28 mouse cellular contexts compared by ENCODE assay signal in the genomic region with DNA sequence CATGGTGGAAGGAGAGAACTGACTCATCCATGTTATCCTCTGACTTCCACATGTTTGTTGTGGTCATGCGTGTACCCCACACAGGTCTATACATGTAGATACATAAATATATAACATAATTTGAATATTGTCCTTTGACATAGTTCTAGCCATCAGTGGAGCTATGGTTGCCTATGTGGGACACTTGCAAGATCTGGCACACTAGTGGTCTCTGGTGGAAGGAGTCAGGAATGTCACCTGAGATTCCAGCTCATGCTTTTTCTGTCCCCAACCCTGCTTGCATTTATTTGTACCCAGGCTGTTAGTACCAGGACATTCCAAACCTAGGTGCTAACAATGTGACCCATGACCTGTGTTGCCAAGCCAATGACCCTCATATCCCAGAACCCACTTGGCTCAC. TPM values are rescaled to one million over a fixed set of nuclear protein-coding genes. Genes with fewer than 3 reads are reported as not detected.
A peak's percentile ranks its signal among the peaks of the same experiment; 100 is the strongest.
DNase-seq lines count a peak whose midpoint lies in the region; ATAC-seq and TF ChIP-seq lines count a peak whose summit lies in the region.
"Had no signal": no experiment of that assay in that cellular context is flagged by ENCODE, and none has a peak within 500 bp of the region (broad histone marks: within the 10 kb centered on the region; RNA-seq: fewer than 3 reads in every experiment).

No protein-coding gene starts in this region.

- whole genome bisulfite sequencing in forebrain, embryonic 13.5 days: 89% methylated on average over 1 of the region's 1 CpGs
- WGBS in forebrain, embryonic 14.5 days: 97% methylated on average over 1 of the region's 1 CpGs
- WGBS in neural tube, embryonic 15.5 days: 97% methylated on average over 1 of the region's 1 CpGs

- H3K36me3 ChIP-seq in forebrain, embryonic 13.5 days (ENCODE audit: poor library complexity, severe bottlenecking): no peaks in the 10 kb centered on the region
- no peaks in the 10 kb centered on the region for H3K36me3 ChIP-seq in forebrain, embryonic 14.5 days (ENCODE audit: control insufficient read depth, insufficient read depth, low read length)
- H3K36me3 ChIP-seq in CH12.LX (replicated peaks in 1 of 2; ENCODE audit: control insufficient read depth in 1 of 2, insufficient read depth in 1 of 2, low read length in 1 of 2): no peaks in the 10 kb centered on the region
- H3K36me3 ChIP-seq in neural tube, embryonic 15.5 days: no peaks in the 10 kb centered on the region
- H3K36me3 ChIP-seq: heart, embryonic 12.5 days; limb, embryonic 12.5 days; midbrain, embryonic 10.5 days; stomach, embryonic 15.5 days had no signal

- TF ChIP-seq POLR2A in CH12.LX (IDR thresholded peaks at IDR 0.05; ENCODE audit: low read depth, low read length): no peak

- 0 out of 2 replicates have a peak, but pooled peaks have one; percentile 16 for ATAC-seq in forebrain, embryonic 13.5 days
- ATAC-seq in forebrain, embryonic 14.5 days: no peak
- ATAC-seq in neural tube, embryonic 15.5 days (ENCODE audit: low FRiP score): no peak
- ATAC-seq: inflammation-experienced regulatory T-cells, adult 6 months had no signal

- TF ChIP-seq RAD21 in CH12.LX (IDR thresholded peaks at IDR 0.05; ENCODE audit: low read depth, low read length): peak; percentile 59

- in situ Hi-C loops in CH12.LX (cut with MboI; ENCODE audit: low pct_ligation_motif_present, low pct_unique_long_range_greater_than_20kb, low sequenced_read_pairs): loop anchor here (25.0 kb wide), 1 partner anchor 337 kb away; no protein-coding TSS in a partner anchor

- no peak overlapping the region for H3K4me3 ChIP-seq in forebrain, embryonic 13.5 days
- H3K4me3 ChIP-seq in forebrain, embryonic 14.5 days (ENCODE audit: low read depth, low read length): no peak overlapping the region
- H3K4me3 ChIP-seq in layer of hippocampus, adult 2 months: no peak overlapping the region
- no peak overlapping the region for H3K4me3 ChIP-seq in CH12.LX (replicated peaks in 1 of 3; ENCODE audit: low read depth in 2 of 3, low read length in 2 of 3, poor library complexity in 1 of 3)
- no peak overlapping the region for H3K4me3 ChIP-seq in neural tube, embryonic 15.5 days (replicated peaks)
- H3K4me3 ChIP-seq: heart, adult 2 months; heart, embryonic 12.5 days; limb, embryonic 12.5 days; midbrain, embryonic 10.5 days; stomach, embryonic 15.5 days had no signal

- H3K9me3 ChIP-seq in forebrain, embryonic 13.5 days (replicated peaks): no peaks in the 10 kb centered on the region
- no peaks in the 10 kb centered on the region for H3K9me3 ChIP-seq in forebrain, embryonic 14.5 days (replicated peaks; ENCODE audit: control insufficient read depth, low read length)
- H3K9me3 ChIP-seq in CH12.LX (replicated peaks; ENCODE audit: low read length): no peaks in the 10 kb centered on the region
- H3K9me3 ChIP-seq in neural tube, embryonic 15.5 days (replicated peaks): no peaks in the 10 kb centered on the region
- H3K9me3 ChIP-seq: heart, embryonic 12.5 days; midbrain, embryonic 10.5 days; stomach, embryonic 15.5 days had no signal

- no peak overlapping the region for H3K4me2 ChIP-seq in forebrain, embryonic 13.5 days
- no peak overlapping the region for H3K4me2 ChIP-seq in forebrain, embryonic 14.5 days (ENCODE audit: low read length)
- H3K4me2 ChIP-seq in CH12.LX (ENCODE audit: insufficient read depth, low read depth, poor library complexity, severe bottlenecking): no peak overlapping the region
- H3K4me2 ChIP-seq in neural tube, embryonic 15.5 days: no peak overlapping the region
- H3K4me2 ChIP-seq: heart, embryonic 12.5 days; hindbrain, embryonic 14.5 days; limb, embryonic 12.5 days; stomach, embryonic 15.5 days had no signal

- peaks cover 11% of the 10 kb centered on the region for H3K4me1 ChIP-seq in forebrain, embryonic 13.5 days
- H3K4me1 ChIP-seq in forebrain, embryonic 14.5 days (ENCODE audit: control insufficient read depth, insufficient read depth, low read length): no peaks in the 10 kb centered on the region
- H3K4me1 ChIP-seq in CH12.LX (ENCODE audit: control insufficient read depth in 1 of 2, insufficient read depth in 2 of 2): peaks cover 0 to 2% of the 10 kb centered on the region in 2 experiments; a peak in 1 of 4 replicates
- peaks cover 10% of the 10 kb centered on the region for H3K4me1 ChIP-seq in neural tube, embryonic 15.5 days
- H3K4me1 ChIP-seq: heart, embryonic 12.5 days; limb, embryonic 12.5 days; stomach, embryonic 15.5 days had no signal

- no peak overlapping the region for H3K9ac ChIP-seq in forebrain, embryonic 13.5 days
- no peak overlapping the region for H3K9ac ChIP-seq in forebrain, embryonic 14.5 days (ENCODE audit: low read length)
- no peak overlapping the region for H3K9ac ChIP-seq in CH12.LX (ENCODE audit: insufficient read depth, low read depth)
- H3K9ac ChIP-seq in neural tube, embryonic 15.5 days (replicated peaks): no peak overlapping the region
- H3K9ac ChIP-seq: heart, embryonic 12.5 days; hindbrain, embryonic 14.5 days; limb, embryonic 12.5 days; stomach, embryonic 15.5 days had no signal

- dilution Hi-C loops in CH12.LX (cut with MboI; ENCODE audit: extremely low pct_ligation_motif_present, extremely low pct_unique_long_range_greater_than_20kb, low sequenced_read_pairs): no loop called here

- no peaks in the 10 kb centered on the region for H3K27me3 ChIP-seq in forebrain, embryonic 13.5 days
- H3K27me3 ChIP-seq in forebrain, embryonic 14.5 days (replicated peaks; ENCODE audit: control insufficient read depth, insufficient read depth, low read length): no peaks in the 10 kb centered on the region
- H3K27me3 ChIP-seq in CH12.LX (replicated peaks): no peaks in the 10 kb centered on the region
- 0 out of 2 replicates have a peak, but pooled peaks cover 3% of the 10 kb centered on the region for H3K27me3 ChIP-seq in neural tube, embryonic 15.5 days (replicated peaks)
- H3K27me3 ChIP-seq: heart, embryonic 12.5 days; limb, embryonic 12.5 days; stomach, embryonic 15.5 days had no signal

- no peak overlapping the region for H3K27ac ChIP-seq in forebrain, embryonic 13.5 days
- H3K27ac ChIP-seq in forebrain, embryonic 14.5 days (ENCODE audit: low read depth, low read length): no peak overlapping the region
- H3K27ac ChIP-seq in layer of hippocampus, adult 2 months: no peak overlapping the region
- no peak overlapping the region for H3K27ac ChIP-seq in CH12.LX (ENCODE audit: insufficient read depth, low read depth)
- H3K27ac ChIP-seq in neural tube, embryonic 15.5 days (replicated peaks): no peak overlapping the region
- H3K27ac ChIP-seq: heart, adult 2 months; hindbrain, embryonic 14.5 days; limb, embryonic 12.5 days; midbrain, embryonic 10.5 days; stomach, embryonic 15.5 days had no signal

- no peak for DNase-seq in forebrain, embryonic 14.5 days (ENCODE audit: low spot score)
- DNase-seq in layer of hippocampus, adult 2 months (ENCODE audit: low spot score in 2 of 2): no peak
- DNase-seq in layer of hippocampus, adult 8-10 months (ENCODE audit: low spot score in 2 of 2): no peak
- DNase-seq in CH12.LX (ENCODE audit: extremely low read depth) (peak; percentile 31), ZHBTc4 (ENCODE audit: low read depth, low spot score) (peak; percentile 22)
- DNase-seq: adrenal gland, postnatal 14 days; cerebellum, adult 11 months; cerebellum, adult 9-10 months; cerebellum, postnatal 36 days; heart, adult 2 months; heart, postnatal 4 days; kidney, adult 2 months; kidney, postnatal 10 days; retina, postnatal 1 day; right cerebral cortex, postnatal 14 days; thymus, postnatal 14 days had no signal

- peak; percentile 23; the same call in 1 of the 2 replicates for TF ChIP-seq CTCF in layer of hippocampus, adult 2 months (conservative IDR thresholded peaks at IDR 0.05)
- TF ChIP-seq CTCF in CH12.LX (conservative IDR thresholded peaks at IDR 0.05 in 1 of 2, IDR thresholded peaks at IDR 0.05 in 1 of 2; ENCODE audit: low read depth in 2 of 2, low read length in 2 of 2): peak in 1 of 2 experiments; percentile 65; a peak in 2 of 4 replicates

- no peaks in the 10 kb centered on the region for H3K79me2 ChIP-seq in CH12.LX (replicated peaks; ENCODE audit: control insufficient read depth, extremely low read depth, insufficient read depth, poor library complexity, severe bottlenecking)

- no peak for TF ChIP-seq EP300 in CH12.LX (IDR thresholded peaks at IDR 0.05; ENCODE audit: low read length)

TF ChIP-seq in CH12.LX, 34 proteins besides CTCF, POLR2A, EP300 and RAD21:
- TF ChIP-seq JUN (IDR thresholded peaks at IDR 0.05; ENCODE audit: insufficient read depth, low read depth, low read length) (no peak), SMC3 (IDR thresholded peaks at IDR 0.05; ENCODE audit: low read depth, low read length) (peak; percentile 67), ZMIZ1 (IDR thresholded peaks at IDR 0.05; ENCODE audit: low read depth, low read length) (no peak)

RNA-seq across cellular contexts. Expression of a gene that starts 38.3 kb away (rescaled TPM):
- 1.3 and 2.9 TPM in 2 replicates for polyA plus RNA-seq in forebrain, embryonic 13.5 days (2015; fragmentation: Nextera tagmentation; extraction: Ambion mirVana)
- polyA plus RNA-seq in forebrain, embryonic 14.5 days (2014; fragmentation: Nextera tagmentation; extraction: Ambion mirVana): 2.8 and 4.9 TPM in 2 replicates
- under 1 TPM; 0.52 to 0.61 TPM for total RNA-seq in layer of hippocampus, adult 2 months (2021)
- total RNA-seq in layer of hippocampus, adult 8-10 months (2022): 1 to 10 TPM in 2 of 4 experiments, under 1 TPM in 2; 0.37 to 1.2 (median 1.0) TPM
- not detected in 2 replicates for total RNA-seq in CH12.LX (2012; rRNA removed)
- total RNA-seq in CH12.LX (2014; rRNA removed): not detected in 2 replicates
- polyA plus RNA-seq in CH12.LX (2012; ENCODE audit: insufficient read length, low read depth): 0.09 TPM in 1 of 2 replicates, not detected in the other
- 5.0 and 5.5 TPM in 2 replicates for polyA plus RNA-seq in neural tube, embryonic 15.5 days (2015; fragmentation: Nextera tagmentation; extraction: Ambion mirVana)
- total RNA-seq: adrenal gland, postnatal 14 days; gastrocnemius, adult 8-10 months; liver, adult 2 months; monocyte, adult 5-6 weeks had no signal
- polyA plus RNA-seq: liver, adult 2 months; liver, embryonic 16.5 days had no signal

RNA-seq across cellular contexts. Expression of a gene that starts 49.6 kb away (rescaled TPM):
- polyA plus RNA-seq in forebrain, embryonic 13.5 days (2015; fragmentation: Nextera tagmentation; extraction: Ambion mirVana): 1.9 TPM in 2 replicates
- polyA plus RNA-seq in forebrain, embryonic 14.5 days (2014; fragmentation: Nextera tagmentation; extraction: Ambion mirVana): 0.94 and 2.1 TPM in 2 replicates
- under 1 TPM; 0.56 to 0.61 TPM for total RNA-seq in layer of hippocampus, adult 2 months (2021)
- total RNA-seq in layer of hippocampus, adult 8-10 months (2022): 1 to 10 TPM; 1.5 to 3.0 (median 1.6) TPM
- total RNA-seq in CH12.LX (2012; rRNA removed): 6.4 and 8.9 TPM in 2 replicates
- 23.2 and 31.1 TPM in 2 replicates for total RNA-seq in CH12.LX (2014; rRNA removed)
- 12.2 and 17.0 TPM in 2 replicates for polyA plus RNA-seq in CH12.LX (2012; ENCODE audit: insufficient read length, low read depth)
- polyA plus RNA-seq in neural tube, embryonic 15.5 days (2015; fragmentation: Nextera tagmentation; extraction: Ambion mirVana): 2.0 and 6.8 TPM in 2 replicates

Comparison
In these comparisons a context has a peak if more than half of its experiments do, and no peak if none do; other contexts are left out.
1. DNase-seq: peak in CH12.LX (single experiment) and ZHBTc4 (single experiment); none in forebrain, embryonic 14.5 days (single experiment), layer of hippocampus, adult 2 months (0 of 2) and layer of hippocampus, adult 8-10 months (0 of 2).